Mouse (Mus musculus): Measurements from ENCODE around the gene Clpb. TPM values are rescaled to one million over a fixed set of nuclear protein-coding genes. Genes with fewer than 3 reads are reported as not detected.

Clpb gene
- polyA plus RNA-seq, 1 experiment from 2014 or later: 59.6 TPM

- no peak for ATAC-seq (ENCODE audit: low read depth)
- 0 out of 2 replicates have a peak, but pooled peaks cover 2% of the 10 kb centered on the region for H3K4me1 ChIP-seq (replicated peaks; ENCODE audit: control insufficient read depth, insufficient read depth, low read length)
- WGBS: 62% methylated on average over 2 of the region's 2 CpGs
Observed at GRCm38 (mm10) chr7:101628481-101628880, 35.0 kb upstream of the Clpb start.

DNA sequence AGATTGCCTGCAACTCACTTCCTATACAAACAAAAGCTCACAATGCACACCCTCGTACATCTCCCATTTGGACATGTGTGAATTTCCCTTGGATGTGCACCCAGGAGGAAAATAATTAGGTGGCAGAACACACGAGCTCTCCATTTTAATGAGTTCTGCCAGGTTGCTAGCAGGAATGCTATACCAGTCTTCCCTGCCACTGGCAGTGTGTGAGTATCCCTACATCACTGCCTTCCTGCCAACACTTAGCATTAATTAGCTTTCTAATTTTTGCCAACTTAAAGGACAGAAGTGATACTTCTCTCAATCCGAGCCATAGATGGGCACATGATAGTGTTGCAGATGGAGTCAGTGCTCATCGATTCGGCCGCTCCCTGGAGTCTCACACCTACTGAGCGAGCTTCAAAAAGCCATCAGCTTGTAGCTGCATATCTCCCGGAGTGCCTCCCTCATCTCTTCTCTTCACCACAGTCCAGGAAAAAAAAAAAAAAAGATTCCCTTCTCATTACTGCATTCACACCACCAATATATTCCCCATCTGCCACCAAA, 29.7 kb upstream of the Clpb start:
- Histone ChIP-seq H3K36me3 (ENCODE audit: control insufficient read depth, insufficient read depth, low read length) (no peaks in the 10 kb centered on the region), H3K27ac (ENCODE audit: low read length) (no peak overlapping the region), H3K4me3 (ENCODE audit: low read length) (no peak overlapping the region), H3K4me2 (ENCODE audit: low read depth, low read length) (no peak overlapping the region), H3K27me3 (ENCODE audit: control insufficient read depth, insufficient read depth, low read depth, low read length) (no peaks in the 10 kb centered on the region), H3K4me1 (replicated peaks; ENCODE audit: control insufficient read depth, insufficient read depth, low read length) (no peaks in the 10 kb centered on the region), H3K9me3 (ENCODE audit: control insufficient read depth, low read length) (no peaks in the 10 kb centered on the region), H3K9ac (ENCODE audit: low read length) (no peak overlapping the region)
- WGBS: 64% methylated on average over 8 of the region's 8 CpGs
- ATAC-seq (ENCODE audit: low read depth): no peak

More at GRCm38 (mm10) chr7:101628481-101628880, 35.0 kb upstream of the Clpb start:
- no peak overlapping the region for H3K4me2 ChIP-seq (ENCODE audit: low read depth, low read length)
- H3K4me3 ChIP-seq (ENCODE audit: low read length): no peak overlapping the region
- no peaks in the 10 kb centered on the region for H3K9me3 ChIP-seq (ENCODE audit: control insufficient read depth, low read length)
- no peak overlapping the region for H3K9ac ChIP-seq (ENCODE audit: low read length)
- no peaks in the 10 kb centered on the region for H3K36me3 ChIP-seq (ENCODE audit: control insufficient read depth, insufficient read depth, low read length)
- no peaks in the 10 kb centered on the region for H3K27me3 ChIP-seq (ENCODE audit: control insufficient read depth, insufficient read depth, low read depth, low read length)
- H3K27ac ChIP-seq (ENCODE audit: low read length): no peak overlapping the region

DNA sequence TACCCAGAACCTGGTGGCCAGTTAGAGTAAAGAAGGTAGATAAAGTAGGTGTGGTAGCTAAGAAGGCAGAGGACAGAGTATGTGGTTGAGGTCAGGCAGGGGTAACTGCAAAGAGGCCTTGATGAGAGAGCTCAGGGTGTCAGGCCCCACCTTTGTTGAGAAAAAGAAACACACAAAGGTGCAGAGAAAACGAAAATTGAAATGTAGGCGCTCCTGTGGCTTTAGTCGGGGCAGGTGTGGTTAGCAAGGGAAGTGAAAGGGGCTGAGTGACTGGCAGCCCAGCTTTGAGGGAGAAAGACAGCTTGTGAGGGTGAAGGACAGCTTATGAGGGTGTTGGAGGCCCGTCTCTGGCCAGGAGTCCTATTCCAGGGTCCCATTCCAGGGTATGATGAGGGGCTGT, 28.9 kb upstream of the Clpb start:
- Histone ChIP-seq H3K9me3 (ENCODE audit: control insufficient read depth, low read length) (no peaks in the 10 kb centered on the region), H3K36me3 (ENCODE audit: control insufficient read depth, insufficient read depth, low read length) (no peaks in the 10 kb centered on the region), H3K4me3 (ENCODE audit: low read length) (no peak overlapping the region), H3K4me2 (ENCODE audit: low read depth, low read length) (no peak overlapping the region), H3K27ac (ENCODE audit: low read length) (no peak overlapping the region), H3K9ac (ENCODE audit: low read length) (no peak overlapping the region), H3K27me3 (ENCODE audit: control insufficient read depth, insufficient read depth, low read depth, low read length) (no peaks in the 10 kb centered on the region), H3K4me1 (replicated peaks; ENCODE audit: control insufficient read depth, insufficient read depth, low read length) (no peaks in the 10 kb centered on the region)
- no peak for ATAC-seq (ENCODE audit: low read depth)
- 78% methylated on average over 4 of the region's 4 CpGs for WGBS

- Histone ChIP-seq H3K36me3 (ENCODE audit: control insufficient read depth, insufficient read depth, low read length) (no peaks in the 10 kb centered on the region), H3K9ac (ENCODE audit: low read length) (no peak overlapping the region), H3K4me3 (ENCODE audit: low read length) (no peak overlapping the region), H3K4me2 (ENCODE audit: low read depth, low read length) (no peak overlapping the region), H3K27ac (ENCODE audit: low read length) (no peak overlapping the region), H3K9me3 (ENCODE audit: control insufficient read depth, low read length) (no peaks in the 10 kb centered on the region), H3K27me3 (ENCODE audit: control insufficient read depth, insufficient read depth, low read depth, low read length) (no peaks in the 10 kb centered on the region; the same call in 1 of the 2 replicates), H3K4me1 (replicated peaks; ENCODE audit: control insufficient read depth, insufficient read depth, low read length) (no peaks in the 10 kb centered on the region)
- no peak for ATAC-seq (ENCODE audit: low read depth)
- WGBS: 84% methylated on average over 2 of the region's 2 CpGs
Observed at GRCm38 (mm10) chr7:101636056-101636455, 27.4 kb upstream of the Clpb start.

GRCm38 (mm10) chr7:101643879-101644278, 19.6 kb upstream of the Clpb start:
- WGBS: 55% methylated on average over 3 of the region's 3 CpGs
- peak; percentile 70 for ATAC-seq (ENCODE audit: low read depth)
- Histone ChIP-seq H3K27ac (ENCODE audit: low read length) (no peak overlapping the region), H3K27me3 (ENCODE audit: control insufficient read depth, insufficient read depth, low read depth, low read length) (no peaks in the 10 kb centered on the region; the same call in 1 of the 2 replicates), H3K4me1 (replicated peaks; ENCODE audit: control insufficient read depth, insufficient read depth, low read length) (no peaks in the 10 kb centered on the region), H3K9ac (ENCODE audit: low read length) (no peak overlapping the region), H3K4me3 (ENCODE audit: low read length) (no peak overlapping the region), H3K36me3 (ENCODE audit: control insufficient read depth, insufficient read depth, low read length) (no peaks in the 10 kb centered on the region), H3K4me2 (ENCODE audit: low read depth, low read length) (no peak overlapping the region), H3K9me3 (ENCODE audit: control insufficient read depth, low read length) (no peaks in the 10 kb centered on the region)

DNA sequence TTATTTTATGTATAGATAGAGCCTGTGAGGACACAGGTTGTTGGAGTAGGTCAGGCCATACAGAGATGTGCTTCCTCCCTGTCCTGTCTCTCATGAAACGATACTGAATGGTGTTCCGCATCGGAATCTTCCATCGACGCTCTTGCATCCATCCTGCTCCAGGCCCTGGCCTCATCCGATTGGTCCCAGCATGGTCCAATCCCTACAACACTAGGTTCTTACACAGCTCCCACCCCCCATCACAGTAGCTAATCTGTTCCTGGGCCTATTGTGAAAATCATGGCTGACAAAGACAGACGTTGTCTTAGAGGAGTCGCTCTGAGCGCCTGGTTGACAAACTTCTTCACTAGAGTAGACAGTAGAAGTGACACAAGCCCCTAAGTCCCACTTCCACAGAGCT, 13.7 kb upstream of the Clpb start:
- no peak for ATAC-seq (ENCODE audit: low read depth)
- H3K9me3 ChIP-seq (ENCODE audit: control insufficient read depth, low read length): no peaks in the 10 kb centered on the region
- 84% methylated on average over 9 of the region's 9 CpGs for WGBS

GRCm38 (mm10) chr7:101650565-101650964, 12.9 kb upstream of the Clpb start:
- ATAC-seq (ENCODE audit: low read depth): no peak
- H3K9ac ChIP-seq (ENCODE audit: low read length): no peak overlapping the region
- H3K4me2 ChIP-seq (ENCODE audit: low read depth, low read length): no peak overlapping the region
- H3K4me3 ChIP-seq (ENCODE audit: low read length): no peak overlapping the region
- H3K9me3 ChIP-seq (ENCODE audit: control insufficient read depth, low read length): no peaks in the 10 kb centered on the region
- H3K27me3 ChIP-seq (ENCODE audit: control insufficient read depth, insufficient read depth, low read depth, low read length): no peaks in the 10 kb centered on the region
- WGBS: 26% methylated on average over 3 of the region's 3 CpGs
- no peaks in the 10 kb centered on the region for H3K36me3 ChIP-seq (ENCODE audit: control insufficient read depth, insufficient read depth, low read length)
- no peak overlapping the region for H3K27ac ChIP-seq (ENCODE audit: low read length)
- no peaks in the 10 kb centered on the region for H3K4me1 ChIP-seq (replicated peaks; ENCODE audit: control insufficient read depth, insufficient read depth, low read length)

More for the DNA sequence above, 13.7 kb upstream of the Clpb start:
- Histone ChIP-seq H3K27me3 (ENCODE audit: control insufficient read depth, insufficient read depth, low read depth, low read length) (no peaks in the 10 kb centered on the region), H3K27ac (ENCODE audit: low read length) (no peak overlapping the region), H3K4me3 (ENCODE audit: low read length) (no peak overlapping the region), H3K4me1 (replicated peaks; ENCODE audit: control insufficient read depth, insufficient read depth, low read length) (no peaks in the 10 kb centered on the region), H3K9ac (ENCODE audit: low read length) (no peak overlapping the region), H3K4me2 (ENCODE audit: low read depth, low read length) (no peak overlapping the region), H3K36me3 (ENCODE audit: control insufficient read depth, insufficient read depth, low read length) (no peaks in the 10 kb centered on the region)

DNA sequence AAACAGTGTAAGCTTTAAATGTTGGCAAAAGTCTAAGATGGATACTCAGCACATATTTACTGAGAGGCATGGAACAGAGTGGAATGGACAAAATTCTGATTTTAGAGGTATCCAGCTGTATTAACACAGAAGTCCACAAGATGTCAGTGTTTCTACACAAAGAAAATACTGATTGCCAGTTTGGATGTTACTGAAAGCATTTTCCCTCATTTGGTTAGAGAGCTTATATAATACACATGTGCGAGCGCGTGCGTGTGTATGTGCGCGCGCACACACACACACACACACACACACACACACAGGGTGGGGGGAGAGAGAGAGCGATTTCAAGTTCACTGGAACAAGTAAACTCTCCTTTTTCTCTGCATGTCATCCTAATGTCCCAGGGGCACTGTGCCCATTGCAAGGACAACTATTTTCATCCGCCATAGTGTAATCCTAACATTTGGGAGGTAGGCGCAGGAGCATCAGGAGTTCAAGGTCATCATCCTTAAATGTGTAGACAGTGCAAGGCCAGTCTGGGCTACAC, 9.7 kb upstream of the Clpb start:
- ATAC-seq (ENCODE audit: low read depth): peak; percentile 43; the same call in 1 of the 2 replicates
- Histone ChIP-seq H3K4me1 (replicated peaks; ENCODE audit: control insufficient read depth, insufficient read depth, low read length) (no peaks in the 10 kb centered on the region), H3K27ac (ENCODE audit: low read length) (no peak overlapping the region), H3K27me3 (ENCODE audit: control insufficient read depth, insufficient read depth, low read depth, low read length) (no peaks in the 10 kb centered on the region), H3K9ac (ENCODE audit: low read length) (peak overlapping the region; percentile 29; the same call in 1 of the 2 replicates), H3K36me3 (ENCODE audit: control insufficient read depth, insufficient read depth, low read length) (no peaks in the 10 kb centered on the region), H3K4me3 (ENCODE audit: low read length) (peak overlapping the region; percentile 23; the same call in 1 of the 2 replicates), H3K9me3 (ENCODE audit: control insufficient read depth, low read length) (no peaks in the 10 kb centered on the region), H3K4me2 (ENCODE audit: low read depth, low read length) (peak overlapping the region; percentile 47)
- 24% methylated on average over 10 of the region's 10 CpGs for WGBS

DNA sequence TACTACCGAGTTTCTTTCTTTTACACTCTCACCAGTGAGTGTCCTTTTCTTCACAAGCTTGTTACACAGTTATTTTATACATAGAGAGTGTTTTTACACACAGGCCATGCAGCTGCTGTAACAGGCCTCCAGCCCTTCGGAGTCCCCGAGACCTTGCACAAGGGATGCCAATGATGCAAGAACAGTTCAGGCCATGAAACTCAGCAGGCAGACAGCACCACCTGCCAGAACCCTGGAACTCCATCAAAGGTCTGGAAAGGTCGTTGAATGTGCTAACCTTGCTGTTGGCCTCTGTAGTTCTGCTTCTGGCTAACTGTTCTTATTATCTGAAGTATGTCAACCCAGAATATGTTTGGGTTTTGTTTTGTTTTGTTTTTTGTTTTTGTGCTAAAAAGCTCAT, 8.5 kb upstream of the Clpb start:
- no peaks in the 10 kb centered on the region for H3K27me3 ChIP-seq (ENCODE audit: control insufficient read depth, insufficient read depth, low read depth, low read length)
- no peak overlapping the region for H3K4me3 ChIP-seq (ENCODE audit: low read length)
- no peak overlapping the region for H3K4me2 ChIP-seq (ENCODE audit: low read depth, low read length)
- no peaks in the 10 kb centered on the region for H3K36me3 ChIP-seq (ENCODE audit: control insufficient read depth, insufficient read depth, low read length)
- no peak overlapping the region for H3K27ac ChIP-seq (ENCODE audit: low read length)
- no peaks in the 10 kb centered on the region for H3K4me1 ChIP-seq (replicated peaks; ENCODE audit: control insufficient read depth, insufficient read depth, low read length)
- no peaks in the 10 kb centered on the region for H3K9me3 ChIP-seq (ENCODE audit: control insufficient read depth, low read length)
- ATAC-seq (ENCODE audit: low read depth): no peak
- no peak overlapping the region for H3K9ac ChIP-seq (ENCODE audit: low read length)
- 65% methylated on average over 4 of the region's 4 CpGs for WGBS

Data from lung, embryonic 16.5 days (tissue).